Mouse (Mus musculus) heart, postnatal 0 days (tissue): ENCODE results near the gene Rai14.

Source experiments
- CTCF ChIP-seq: IDR thresholded peaks from 2 replicates; pipeline ENCODE4 v1.5.1; 2016; ENCODE audit warnings: antibody characterized with exemption, control low read depth, low read depth
- EP300 ChIP-seq: IDR thresholded peaks from 2 replicates; pipeline ENCODE4 v1.6.1; 2016; ENCODE audit warnings: antibody characterized with exemption, low read depth

DNA sequence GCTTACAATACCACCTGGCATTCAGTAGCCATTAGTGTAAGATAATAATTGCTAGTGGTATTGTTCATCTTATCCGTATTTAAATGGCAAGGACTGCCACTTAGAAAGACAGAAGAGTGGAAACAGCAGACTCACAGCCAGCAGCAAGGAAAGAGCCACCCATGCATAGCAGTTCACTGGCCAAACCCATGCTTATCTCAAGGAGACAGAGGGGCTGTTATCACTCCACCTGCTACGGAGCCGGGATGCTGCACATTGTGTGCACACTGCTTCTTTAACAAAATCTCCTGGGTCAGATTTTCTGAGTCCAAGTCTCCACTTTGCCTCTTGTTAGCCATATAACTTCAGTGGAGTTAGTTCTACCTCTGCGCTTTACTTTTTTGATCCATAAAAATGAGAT is 183.1 kb downstream of the Rai14 start:
- no peak for TF ChIP-seq CTCF
- no peak for TF ChIP-seq EP300
